Mouse (Mus musculus) C2C12 (cell line): ENCODE data around the gene Hoxa7.

Experiments
- CEBPB ChIP-seq: IDR thresholded peaks from one replicate; pipeline ENCODE4 v1.6.1; 2011; ENCODE audit warnings: low read depth, mild to moderate bottlenecking, control low read depth, moderate library complexity
- CTCF ChIP-seq: IDR thresholded peaks from one replicate; pipeline ENCODE4 v1.5.1; 2011; ENCODE audit not compliant: control insufficient read depth, insufficient read depth, insufficient read length
- FOSL1 ChIP-seq: IDR thresholded peaks from one replicate; pipeline ENCODE4 v1.8.0; 2011; ENCODE audit warnings: mild to moderate bottlenecking, low read length; ENCODE audit not compliant: poor library complexity, insufficient read depth, severe bottlenecking
- MAX ChIP-seq: IDR thresholded peaks from one replicate; pipeline ENCODE4 v1.6.1; 2011; ENCODE audit warnings: mild to moderate bottlenecking, control low read depth
- USF1 ChIP-seq: IDR thresholded peaks from one replicate; pipeline ENCODE4 v1.6.1; 2011; ENCODE audit warnings: low read depth, mild to moderate bottlenecking, control low read depth, moderate library complexity

DNA sequence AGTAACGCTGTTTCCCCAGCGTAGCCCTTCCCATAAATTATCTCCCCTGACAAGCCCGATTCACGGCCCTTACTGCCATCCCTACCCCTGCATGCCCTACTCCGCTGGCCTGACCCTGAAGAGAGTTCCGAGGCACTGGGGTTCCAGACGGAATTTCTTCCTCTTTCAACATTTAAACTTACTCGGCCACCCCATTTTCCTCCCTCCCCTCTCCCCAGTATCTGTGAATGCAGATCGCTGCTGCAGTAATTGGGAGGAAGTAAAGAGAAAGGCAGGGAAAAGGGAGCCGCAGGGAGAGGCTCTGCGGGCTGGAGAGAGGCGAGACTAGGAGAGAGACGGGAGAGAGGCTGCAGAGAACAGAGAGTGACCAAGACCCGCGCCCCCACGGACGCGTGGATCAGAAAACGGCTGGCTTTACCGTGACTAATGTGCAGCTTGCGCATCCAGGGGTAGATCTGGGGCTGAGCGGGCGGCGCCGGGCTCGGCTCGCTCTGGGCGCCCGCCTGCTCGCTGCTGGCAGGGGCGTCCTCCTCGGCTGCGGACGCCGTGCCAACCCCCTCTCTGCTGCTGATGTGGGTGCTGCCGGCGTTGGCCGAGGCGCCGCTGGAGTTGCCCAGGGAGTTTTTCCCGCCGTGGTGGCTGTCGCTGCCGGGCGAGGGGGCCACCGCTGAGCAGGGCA is 18.1 kb downstream of the Hoxa7 start:
- TF ChIP-seq CTCF, result no peak
- no peak for TF ChIP-seq MAX
- no peak for TF ChIP-seq USF1
- TF ChIP-seq CEBPB, result no peak
- TF ChIP-seq FOSL1, result no peak
